Mouse (Mus musculus) cerebellum, adult 9-11 months (tissue): Measurements from ENCODE around the gene Ercc1.

ENCODE experiments used
- DNase-seq: peaks from one replicate; pipeline ENCODE4 v3.0.0; 2022

Gene Ercc1

DNA sequence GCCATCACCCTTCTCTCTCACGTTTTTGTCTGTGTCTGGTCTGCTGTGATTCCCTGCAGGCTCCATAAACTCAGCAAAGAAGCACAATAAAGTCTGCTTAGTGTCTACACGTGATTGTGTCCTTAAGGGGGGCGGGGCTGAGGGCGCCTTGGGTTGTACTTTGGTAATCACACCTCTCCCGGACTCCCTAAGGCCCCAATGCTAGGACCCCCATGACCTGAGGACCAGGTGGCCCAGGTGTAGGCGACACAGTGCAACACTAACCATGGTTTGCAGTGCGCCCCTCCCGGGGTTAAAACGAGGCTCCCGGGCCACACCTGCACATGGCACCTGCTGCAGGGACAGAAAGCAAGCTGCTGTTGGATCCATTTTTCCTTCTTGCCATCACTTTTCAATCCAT lies 3.3 kb upstream of the Ercc1 start:
- no peak for DNase-seq

DNA sequence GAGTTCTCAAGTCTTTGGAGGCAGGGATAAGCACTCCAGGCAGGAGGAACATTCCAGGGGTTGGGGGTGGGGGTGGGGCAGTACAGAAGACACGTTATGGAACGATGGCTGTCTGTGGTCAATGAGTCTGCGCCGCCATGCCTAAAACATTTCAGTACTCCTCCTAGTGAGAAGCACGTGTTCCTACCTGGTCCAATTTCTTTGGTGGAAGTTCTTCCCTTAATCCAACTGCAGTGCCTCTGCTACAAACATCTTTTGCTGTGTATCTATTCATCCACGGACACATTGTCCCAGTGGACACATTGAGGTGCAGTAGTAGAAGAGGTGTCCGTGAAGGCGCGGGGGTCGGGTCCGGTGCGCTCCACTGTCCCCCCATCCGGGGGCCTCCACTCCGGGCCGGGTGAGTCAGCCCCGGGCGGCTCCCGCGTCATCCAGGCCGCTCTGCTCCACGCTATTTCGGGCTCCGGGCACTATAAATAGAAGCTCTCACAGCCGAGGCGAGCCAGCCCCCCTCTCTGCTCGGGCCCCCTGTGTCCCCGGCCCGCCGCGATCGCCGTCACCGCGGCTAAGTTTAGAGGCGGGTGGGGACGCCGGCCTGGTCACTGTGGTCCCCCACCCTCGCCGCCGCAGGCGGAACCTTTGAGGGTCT lies 2.7 kb upstream of the Ercc1 start:
- DNase-seq = peak; percentile 62

- peak; percentile 87 for DNase-seq
Measured at GRCm38 (mm10) chr7:19342481-19343027, 2.0 kb upstream of the Ercc1 start.

- peak; percentile 74 for DNase-seq
Measured at GRCm38 (mm10) chr7:19343210-19343808, 1.3 kb upstream of the Ercc1 start.

DNA sequence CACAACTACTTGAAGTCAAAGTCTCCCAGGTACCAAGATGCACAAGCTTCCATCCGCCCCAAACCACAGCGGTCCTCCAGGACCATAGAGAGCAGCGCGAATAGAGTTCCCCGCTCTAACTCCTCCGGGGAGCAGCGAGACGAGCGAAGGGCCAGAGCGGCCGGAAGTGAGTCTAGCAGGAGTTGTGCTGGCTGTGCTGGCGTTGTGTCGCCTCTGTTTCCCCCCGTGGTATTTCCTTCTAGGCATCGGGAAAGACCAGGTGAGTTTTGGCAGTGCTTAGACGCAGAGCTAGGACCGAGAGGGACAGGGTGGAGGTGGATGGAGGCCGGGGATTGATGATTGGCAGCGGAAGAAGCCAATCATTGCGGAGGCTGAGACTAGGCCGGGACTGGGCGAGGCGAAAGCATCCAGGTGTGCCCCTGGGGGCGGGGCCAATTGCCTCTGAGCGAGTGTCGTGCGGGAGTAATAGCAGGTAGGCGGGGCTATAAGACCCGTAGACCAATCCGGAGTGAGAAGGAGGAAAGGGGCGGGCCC lies 427 bp downstream of the Ercc1 start:
- DNase-seq = peak; percentile 98

GRCm38 (mm10) chr7:19349188-19349915 lies 4.8 kb downstream of the Ercc1 start:
- DNase-seq = no peak

GRCm38 (mm10) chr7:19350221-19350620 lies 5.6 kb downstream of the Ercc1 start:
- no peak for DNase-seq

DNA sequence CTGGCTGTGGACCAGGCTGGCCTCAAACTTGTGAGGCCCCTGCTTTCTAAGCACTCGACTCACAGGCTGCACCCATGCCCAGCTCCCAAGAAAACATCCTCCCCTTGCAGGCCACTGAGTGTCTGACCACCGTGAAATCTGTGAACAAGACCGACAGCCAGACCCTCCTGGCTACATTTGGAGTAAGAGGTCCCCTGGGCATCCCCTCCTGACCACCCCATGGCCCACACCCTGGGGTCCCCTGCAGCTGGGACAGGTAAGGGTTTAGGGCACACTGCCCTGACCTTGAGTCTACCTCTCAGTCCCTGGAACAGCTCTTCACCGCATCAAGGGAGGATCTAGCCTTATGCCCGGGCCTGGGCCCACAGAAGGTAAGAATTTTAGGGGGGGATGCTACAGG lies 10.4 kb downstream of the Ercc1 start:
- no peak for DNase-seq

DNA sequence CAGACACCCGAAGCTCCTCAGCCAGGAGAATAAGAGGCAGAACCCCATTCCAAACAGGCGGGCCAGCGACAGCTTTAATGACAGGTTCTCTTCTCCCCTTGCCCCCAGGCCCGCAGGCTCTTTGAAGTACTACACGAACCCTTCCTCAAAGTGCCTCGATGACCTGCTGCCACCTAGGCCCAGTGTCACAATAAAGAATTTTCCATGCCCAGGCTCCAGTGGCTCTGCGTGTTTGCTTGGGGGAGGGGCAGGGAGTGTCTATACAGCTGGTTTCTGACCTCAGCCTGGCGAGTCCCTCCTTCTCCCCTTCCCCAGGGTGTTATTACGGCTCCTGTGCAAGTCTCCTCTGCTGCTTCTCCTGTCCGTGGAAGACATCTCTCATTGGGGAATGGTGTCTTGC lies 11.7 kb downstream of the Ercc1 start:
- no peak for DNase-seq

DNA sequence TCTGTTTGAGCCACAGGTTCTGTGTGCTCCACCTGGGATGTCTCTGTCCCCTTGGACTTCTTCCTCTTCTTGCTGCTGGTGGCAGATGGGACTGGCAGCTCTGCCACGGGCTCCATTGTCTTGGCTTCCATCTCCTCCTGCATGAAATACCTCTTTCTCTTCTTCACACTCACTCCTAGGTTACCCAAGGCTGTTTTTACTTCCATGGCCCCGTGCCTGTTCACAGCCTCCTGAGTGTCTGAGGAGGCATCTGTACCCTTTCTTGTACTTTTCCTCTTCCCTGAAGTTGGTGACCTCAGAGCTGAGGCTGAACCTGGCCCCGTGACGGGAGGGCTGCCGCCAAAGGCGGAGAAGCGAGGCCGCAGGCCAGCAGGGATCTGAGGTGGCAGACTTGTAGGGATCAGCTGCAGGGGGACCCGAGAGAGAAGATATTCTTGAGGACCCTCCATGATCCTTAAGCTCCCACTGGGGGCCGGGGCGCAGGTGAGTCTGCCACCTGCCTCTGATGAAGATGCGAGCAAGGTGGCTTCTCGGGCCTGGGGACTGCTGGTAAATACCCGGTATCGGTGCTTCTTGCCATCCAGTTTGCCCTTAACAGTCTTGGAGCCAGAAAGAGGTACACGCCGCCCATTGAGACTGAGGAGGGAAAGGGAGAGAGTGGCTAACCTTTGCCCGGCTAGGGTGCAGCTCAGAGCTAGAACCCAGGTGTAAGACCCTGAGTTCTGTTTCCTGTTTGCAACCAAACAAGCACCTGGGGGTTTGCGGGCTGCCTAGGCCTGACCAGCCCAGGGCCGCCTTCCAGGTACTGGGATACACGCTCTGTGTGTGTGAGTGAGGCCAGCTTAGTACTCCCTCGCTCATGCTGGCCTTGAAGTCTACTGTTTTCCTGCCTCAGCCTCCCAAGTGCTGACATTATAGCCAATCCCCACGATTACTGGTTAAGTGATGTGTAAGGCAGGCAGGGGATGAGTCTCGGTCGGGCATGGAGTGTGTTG lies 13.1 kb downstream of the Ercc1 start:
- DNase-seq = no peak

DNA sequence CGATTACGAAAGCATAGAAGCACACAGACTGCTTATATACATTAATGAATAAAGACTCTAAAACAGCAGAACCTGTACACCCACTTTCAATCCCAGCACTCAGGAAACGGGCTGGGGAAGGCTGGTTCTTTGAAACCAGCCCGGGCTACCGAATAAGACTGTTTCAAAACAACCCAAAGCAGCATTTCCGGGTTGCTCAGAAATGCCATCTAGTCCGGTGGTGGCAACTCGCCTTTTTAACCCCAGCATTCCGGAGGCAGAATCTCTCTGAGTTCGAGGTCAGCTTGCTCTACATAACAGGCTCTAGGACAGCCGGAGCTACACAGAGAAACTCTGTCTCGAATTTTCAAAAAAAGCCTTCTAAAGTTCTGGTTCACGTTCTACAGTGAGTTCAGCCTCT lies 14.1 kb downstream of the Ercc1 start:
- DNase-seq = no peak

DNA sequence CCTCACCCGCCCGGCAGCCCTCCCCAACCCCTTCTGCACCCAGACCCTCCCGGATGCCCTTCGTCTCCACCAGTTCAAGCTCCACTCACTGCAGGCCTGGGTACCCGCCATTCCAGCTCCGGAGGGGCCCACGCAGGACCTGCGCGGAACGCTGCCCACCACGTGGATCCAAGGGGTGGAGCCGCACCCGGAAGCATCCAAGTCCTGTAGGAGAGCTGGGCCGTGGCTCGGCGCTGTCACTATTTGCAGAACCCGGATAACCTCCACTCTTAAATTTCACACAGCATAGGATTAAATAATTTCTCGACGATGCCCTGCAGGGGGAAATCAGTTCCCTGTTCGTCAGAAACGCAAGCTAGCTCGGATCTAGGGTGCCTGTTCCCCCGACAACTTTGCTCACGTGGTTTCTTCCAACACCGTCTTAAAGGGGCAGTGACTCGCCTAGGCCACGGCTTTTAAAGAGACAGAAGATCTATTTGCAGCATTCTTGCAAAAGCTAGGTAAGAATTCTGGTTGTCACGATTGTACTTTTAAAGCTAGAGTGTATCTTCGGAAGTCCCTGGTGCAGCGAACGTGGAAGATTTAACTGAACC lies 14.8 kb downstream of the Ercc1 start, which contains the start of the genes Cd3eap and Ppp1r13l:
TSS of gene Cd3eap (minus strand) at position 185 of the 593 bp plus-strand sequence.
TSS of gene Ppp1r13l (plus strand) at position 451 of the 593 bp plus-strand sequence.
- peak; percentile 91 for DNase-seq

DNA sequence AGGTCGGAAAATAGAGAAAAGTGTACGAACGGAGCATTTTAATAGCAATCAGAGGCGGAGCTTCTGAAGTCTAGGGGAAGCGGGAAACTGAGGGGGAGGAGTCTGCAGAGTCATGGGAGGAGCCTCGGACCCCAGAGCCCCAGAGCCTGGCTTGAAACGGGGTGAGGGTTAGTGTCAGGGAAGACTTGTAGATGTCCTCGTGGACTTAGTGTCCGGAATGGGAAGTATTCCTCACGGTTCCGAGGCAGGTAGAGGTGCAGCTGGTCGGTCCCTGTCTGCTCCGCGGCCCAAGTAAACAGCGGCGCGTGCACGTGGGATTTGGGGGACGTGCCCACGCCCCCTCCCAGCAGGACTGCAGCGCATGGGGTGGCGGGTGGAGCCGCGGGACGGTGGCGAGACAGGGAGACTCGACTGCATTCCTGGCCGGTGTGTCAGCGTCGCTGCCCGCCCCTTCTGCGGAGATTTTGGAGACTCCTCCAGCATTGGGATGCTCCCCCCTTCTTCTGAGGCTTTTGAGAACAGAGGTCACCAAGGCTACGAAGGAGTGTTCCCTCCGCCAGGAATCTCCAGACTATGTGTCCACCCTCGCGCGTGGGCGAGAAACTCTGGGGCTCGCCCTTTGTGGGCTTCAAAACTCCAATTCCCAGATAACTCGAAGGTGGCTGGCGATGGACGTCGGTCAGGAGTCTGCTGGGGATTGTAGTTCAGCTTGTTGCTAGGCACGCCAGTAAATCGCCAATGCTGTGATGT lies 15.5 kb downstream of the Ercc1 start:
- peak; percentile 86 for DNase-seq

- DNase-seq = peak; percentile 96
Measured at GRCm38 (mm10) chr7:19360944-19361343, 16.4 kb downstream of the Ercc1 start.

GRCm38 (mm10) chr7:19361720-19362119 lies 17.1 kb downstream of the Ercc1 start:
- DNase-seq = peak; percentile 84

GRCm38 (mm10) chr7:19362276-19362675 lies 17.7 kb downstream of the Ercc1 start:
- DNase-seq = peak; percentile 72

DNA sequence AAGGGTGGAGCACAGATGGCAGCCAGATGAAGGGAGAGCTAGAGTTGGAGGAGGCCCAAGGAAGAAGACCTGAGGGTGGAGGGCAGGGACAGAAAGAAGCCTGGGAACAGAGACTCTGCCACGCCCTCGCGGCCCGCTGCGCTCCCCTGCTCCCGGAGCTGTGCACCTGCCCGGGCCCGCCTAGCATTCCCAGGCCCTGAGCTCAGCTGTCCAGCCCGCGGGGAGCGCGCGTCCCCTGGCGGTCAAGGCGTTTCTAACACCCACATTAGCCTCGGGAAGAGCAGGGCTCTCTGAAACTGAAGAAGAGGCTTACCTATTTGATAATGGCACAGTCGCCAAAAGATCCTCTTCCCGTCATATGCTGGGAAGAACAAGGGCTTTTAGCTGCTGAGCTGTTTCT lies 19.3 kb downstream of the Ercc1 start:
- peak; percentile 84 for DNase-seq

GRCm38 (mm10) chr7:19365376-19365775 lies 20.8 kb downstream of the Ercc1 start:
- no peak for DNase-seq

DNA sequence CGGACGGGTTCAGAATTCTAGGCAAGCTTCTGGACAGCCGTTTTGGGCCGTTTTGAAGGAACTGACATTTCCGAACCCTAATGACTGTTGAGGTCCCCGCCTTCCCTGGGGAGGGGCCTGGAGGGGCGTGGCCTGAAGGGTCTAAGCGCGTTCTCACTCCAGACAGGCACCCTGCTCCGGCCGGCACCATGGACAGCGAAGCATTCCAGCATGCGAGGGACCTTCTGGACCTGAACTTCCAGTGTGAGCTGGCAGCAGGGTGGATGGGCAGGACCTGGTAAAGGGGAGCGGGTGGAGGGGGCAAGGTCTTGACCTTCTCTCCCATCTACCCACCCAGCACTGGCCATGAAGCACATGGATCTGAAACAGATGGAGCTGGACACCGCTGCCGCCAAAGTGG lies 23.8 kb downstream of the Ercc1 start:
- DNase-seq = no peak

DNA sequence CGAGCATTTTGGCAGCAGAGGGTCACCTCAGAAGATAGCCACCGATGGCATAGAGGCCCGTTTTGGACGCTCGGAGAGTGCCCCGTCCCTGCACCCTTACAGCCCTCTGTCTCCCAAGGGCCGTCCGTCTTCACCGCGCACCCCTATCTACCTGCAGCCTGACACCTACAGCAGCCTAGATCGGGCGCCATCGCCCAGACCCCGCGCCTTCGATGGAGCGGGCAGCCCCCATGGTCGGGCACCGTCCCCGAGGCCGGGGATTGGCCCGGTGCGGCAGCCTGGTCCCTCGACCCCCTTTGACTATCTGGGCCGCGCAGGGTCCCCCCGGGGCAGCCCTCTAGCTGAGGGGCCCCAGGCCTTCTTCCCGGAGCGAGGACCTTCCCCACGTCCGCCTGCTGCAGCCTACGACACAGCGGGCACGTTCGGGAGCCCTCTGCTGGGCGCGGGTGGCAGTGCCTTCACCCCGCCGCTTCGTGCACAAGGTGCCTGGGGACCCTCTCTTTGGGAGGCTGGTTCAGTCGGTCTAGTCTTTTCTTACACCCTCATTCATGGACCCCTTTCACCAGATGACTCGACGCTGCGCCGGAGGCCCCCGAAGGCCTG lies 25.3 kb downstream of the Ercc1 start:
- DNase-seq = peak; percentile 75

DNA sequence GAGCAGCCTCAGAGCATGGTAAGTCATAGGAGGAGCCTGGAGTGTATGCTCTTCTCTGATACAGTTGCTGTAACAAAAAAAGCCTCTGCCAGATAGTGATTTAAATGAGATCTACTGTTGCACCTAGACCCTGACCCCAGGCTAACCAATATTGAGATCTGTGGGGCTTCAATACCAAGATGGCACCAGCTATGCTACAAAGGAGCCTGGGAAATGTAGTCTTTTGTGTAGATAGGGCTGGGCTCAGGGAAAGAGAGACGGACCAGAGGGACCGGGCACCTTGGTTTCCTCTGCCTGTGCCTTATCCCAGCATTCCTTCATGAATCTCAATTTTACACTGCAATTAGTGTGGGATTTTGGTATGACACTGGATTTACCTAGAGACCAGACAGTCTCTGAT lies 28.8 kb downstream of the Ercc1 start:
- DNase-seq = no peak
